Comparison of ENCODE assay signal across 17 mouse cellular contexts in genomic region chr11:56338511-56338910, GRCm38 (mm10).
"Had no signal": no experiment of that assay in that cellular context is flagged by ENCODE, and none has a peak within 500 bp of the region (broad histone marks: within the 10 kb centered on the region; RNA-seq: fewer than 3 reads in every experiment).

No protein-coding gene starts in this region.

- DNase-seq: left cerebral cortex, postnatal 4 days; liver; liver, embryonic 13.5 days; liver, postnatal 0 days; lung, adult 18-20 months; lung, adult 2 months; lung, embryonic 14.5 days; lung, postnatal 10 days; lung, postnatal 14 days; lung, postnatal 36 days; lung, postnatal 4 days; midbrain, embryonic 14.5 days had no signal

- ATAC-seq: liver, embryonic 12.5 days; liver, postnatal 0 days; lung, postnatal 0 days; midbrain, embryonic 13.5 days; midbrain, embryonic 15.5 days; midbrain, embryonic 16.5 days had no signal
